Mouse (Mus musculus) spleen, embryonic (tissue): ENCODE measurements around the gene Rev1.

Source experiments
- CTCF ChIA-PET: fragments of 350-600 bp; sonication (Branson Sonifier 250); formaldehyde crosslinking; loops from one replicate; lab custom pipeline; 2022; lab: Charles Lee

The Rev1 gene

DNA sequence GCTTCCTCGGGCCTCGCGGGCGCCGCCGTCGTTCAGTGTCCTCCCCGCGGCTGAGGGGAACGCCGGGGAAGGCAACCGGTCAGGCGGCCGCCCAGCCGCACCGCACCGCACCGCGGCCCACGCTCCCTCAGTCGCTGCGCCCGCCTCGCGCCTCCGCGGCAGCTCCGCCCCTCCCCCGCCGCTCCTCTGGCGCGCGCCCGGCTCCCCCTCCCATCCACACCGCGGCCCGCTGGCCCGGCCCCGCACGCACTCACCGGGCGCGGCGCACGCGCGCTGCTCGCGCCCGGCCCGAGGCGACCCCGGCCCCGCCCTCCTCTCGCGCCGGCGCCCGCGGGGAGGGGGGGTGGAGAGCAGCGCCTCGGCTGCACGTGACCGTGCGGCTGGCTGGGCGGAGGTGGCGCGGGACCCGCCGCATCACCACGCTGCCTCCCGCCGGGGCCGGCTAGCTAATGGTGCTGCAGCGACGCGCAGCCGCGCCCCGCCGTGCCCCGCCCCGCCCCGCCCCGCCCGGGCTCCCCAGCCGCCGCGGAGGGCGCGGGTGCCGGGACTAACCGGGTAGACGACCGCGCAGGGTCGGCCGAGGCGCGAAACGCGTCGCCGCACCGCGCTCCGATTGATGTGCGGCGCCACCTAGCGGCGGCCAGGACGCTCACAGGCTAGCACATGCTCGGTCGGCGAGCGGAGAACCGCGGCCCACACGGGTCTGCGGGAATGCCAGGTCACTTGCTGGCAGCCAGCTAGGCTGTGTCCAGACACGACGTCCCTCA lies at the start of gene Rev1:
Gene Rev1 (minus strand): TSS at position 301 of the 767 bp plus-strand sequence.
- CTCF ChIA-PET = interaction anchor here (0.6 kb wide), 1 partner anchor 56 kb away, joined by 3 read pairs; no protein-coding TSS in a partner anchor

DNA sequence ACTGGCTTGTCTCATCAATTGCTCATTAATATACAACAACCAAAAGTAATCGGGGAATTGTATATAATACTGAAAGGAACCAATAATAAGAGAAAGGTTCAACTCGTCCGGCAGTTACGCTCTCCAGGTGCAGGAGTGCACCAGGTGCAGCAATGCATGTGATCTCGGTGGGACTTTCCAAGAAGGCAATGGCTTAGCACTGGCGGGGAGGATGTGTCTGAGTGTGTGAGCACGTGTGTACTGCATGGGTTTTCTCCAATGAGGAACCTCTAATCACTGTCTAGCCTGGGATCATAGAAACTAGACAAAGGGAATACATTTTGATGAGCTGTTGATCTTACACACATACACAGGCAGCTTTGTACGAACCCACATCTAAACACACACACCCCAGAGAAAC lies 49.3 kb upstream of the Rev1 start:
- CTCF ChIA-PET = no interaction called here

DNA sequence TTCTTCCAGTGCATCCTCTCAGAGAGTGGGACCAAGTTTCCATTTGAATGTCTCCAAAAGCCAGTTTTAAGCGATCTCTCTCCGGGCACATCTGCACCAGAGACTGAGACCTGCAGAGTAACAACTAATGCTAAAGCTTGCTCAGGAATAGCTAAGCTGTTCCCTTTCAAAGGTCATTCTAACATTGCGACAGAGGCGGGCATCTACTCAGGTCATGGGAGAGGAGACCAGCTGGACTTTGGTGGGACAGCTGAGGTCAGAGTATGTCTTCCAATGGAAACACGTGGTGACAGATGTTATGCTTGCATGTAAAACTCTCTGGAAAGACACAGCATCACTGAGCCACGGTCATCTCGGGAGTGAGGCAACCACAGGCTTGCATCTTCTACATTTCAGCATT lies 46.5 kb upstream of the Rev1 start:
- CTCF ChIA-PET = no interaction called here

DNA sequence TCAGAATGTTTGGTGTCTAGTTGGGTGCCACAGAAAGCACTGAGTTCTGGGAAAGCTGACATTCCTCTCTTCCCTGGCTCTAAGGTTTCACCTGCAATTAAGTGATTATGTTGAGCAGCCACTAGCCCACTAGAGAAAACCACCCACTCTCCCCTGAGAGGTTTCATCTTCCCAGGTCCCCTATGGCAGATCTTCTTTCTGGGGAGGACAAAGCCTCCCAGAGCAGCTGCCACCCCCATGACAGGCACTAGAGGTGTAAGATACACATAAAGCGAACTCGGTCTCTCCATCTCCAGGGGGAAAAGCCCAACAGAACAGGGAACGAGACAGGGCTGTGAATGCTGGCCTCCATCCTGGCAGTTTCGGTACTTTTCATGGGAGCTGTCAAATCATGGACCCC lies 42.3 kb upstream of the Rev1 start:
- CTCF ChIA-PET = interaction anchor here (0.7 kb wide), 1 partner anchor 21 kb away, joined by 3 read pairs; no protein-coding TSS in a partner anchor

DNA sequence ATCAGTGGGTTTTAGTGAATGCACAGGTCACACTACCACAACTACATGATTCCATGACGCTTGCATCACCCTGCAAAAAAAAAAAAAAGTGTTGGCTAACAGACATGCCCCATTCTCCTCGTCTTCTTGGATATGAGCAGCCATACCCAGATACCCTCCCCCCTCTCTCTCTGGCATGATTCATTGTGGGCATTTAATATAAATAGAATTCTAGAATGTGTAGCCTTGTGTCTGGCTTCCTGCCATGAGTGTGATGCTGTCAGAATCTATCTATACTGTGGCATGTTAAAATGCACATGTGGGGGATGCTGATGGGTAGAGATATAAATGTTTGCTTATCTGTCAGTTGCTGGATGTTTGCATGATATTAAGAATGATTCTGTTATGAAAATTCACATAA lies 36.1 kb upstream of the Rev1 start:
- CTCF ChIA-PET = no interaction called here

DNA sequence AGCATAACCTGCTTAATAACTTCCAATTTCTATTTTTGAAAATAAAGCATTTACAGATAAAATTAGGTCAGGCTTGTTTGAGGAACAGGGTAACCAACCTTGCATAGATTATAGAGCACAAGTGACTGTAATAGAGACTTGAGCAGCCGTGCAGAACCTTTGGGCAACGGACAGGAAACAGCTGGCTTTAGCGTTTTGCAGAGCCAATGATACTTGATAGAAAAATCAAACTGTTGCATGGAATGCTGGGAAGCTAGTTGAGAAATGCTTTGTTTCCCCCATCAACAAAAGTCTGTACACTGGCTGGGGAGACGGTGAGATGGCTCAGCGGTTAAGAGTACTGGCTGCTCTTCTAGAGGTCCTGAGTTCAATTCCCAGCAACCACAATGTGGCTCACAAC lies 20.5 kb upstream of the Rev1 start:
- CTCF ChIA-PET = no interaction called here

DNA sequence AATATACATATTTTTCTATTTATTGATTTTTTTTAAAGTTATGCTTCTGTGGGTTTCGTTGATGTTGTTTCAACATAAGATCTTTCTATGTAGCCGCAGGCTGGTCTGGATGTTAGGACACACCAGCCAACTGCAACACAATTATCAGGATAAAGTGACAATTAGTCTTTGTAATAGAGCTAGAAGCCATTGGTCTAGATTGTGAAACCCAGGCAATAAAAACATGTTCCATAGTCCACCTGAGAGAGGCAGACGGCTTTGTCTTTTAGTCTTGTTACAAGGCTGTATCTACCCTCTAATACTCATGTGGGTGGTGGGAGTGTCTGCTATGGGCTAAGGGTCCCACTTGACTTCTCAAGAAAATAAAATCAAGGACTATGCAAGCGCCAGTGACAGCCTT lies 16.4 kb upstream of the Rev1 start:
- CTCF ChIA-PET = no interaction called here

DNA sequence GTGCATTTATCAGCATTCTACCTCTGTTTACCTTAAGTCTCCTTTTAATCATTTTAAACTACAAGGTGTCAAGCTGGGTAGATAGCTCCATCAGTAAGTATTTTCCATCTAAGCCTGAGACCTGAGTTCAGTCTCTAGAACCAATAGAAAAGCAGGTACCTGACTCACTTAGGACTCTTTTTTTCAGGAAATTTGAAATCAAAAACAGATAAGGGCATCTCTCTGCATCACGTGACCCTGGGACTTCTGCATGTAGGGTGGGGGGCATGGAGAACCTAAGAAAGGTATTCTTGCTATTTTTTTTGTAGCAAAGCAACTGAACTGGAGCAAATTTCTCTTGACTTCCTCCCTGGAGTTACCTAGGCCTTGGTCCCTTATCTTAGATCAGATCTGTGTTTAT lies 11.8 kb upstream of the Rev1 start:
- CTCF ChIA-PET = no interaction called here

DNA sequence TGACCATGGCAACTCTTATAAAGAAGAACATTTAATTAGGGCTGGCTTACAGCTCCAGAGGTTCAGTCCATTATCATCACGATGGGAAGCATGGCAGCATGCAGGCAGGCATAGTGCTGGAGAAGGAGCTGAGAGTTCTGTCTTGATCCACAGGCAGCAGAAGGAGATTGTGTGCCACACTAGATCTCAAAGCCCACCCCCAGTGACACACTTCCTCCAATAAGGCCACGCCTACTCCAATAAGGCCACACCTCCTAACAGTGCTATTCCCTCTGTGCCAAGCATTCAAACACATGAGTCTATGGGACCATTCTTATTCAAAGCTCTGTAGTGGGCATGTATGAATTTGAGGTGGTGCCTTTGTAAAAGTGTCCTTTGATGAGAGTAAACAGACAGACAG lies 11.3 kb upstream of the Rev1 start:
- CTCF ChIA-PET = no interaction called here

DNA sequence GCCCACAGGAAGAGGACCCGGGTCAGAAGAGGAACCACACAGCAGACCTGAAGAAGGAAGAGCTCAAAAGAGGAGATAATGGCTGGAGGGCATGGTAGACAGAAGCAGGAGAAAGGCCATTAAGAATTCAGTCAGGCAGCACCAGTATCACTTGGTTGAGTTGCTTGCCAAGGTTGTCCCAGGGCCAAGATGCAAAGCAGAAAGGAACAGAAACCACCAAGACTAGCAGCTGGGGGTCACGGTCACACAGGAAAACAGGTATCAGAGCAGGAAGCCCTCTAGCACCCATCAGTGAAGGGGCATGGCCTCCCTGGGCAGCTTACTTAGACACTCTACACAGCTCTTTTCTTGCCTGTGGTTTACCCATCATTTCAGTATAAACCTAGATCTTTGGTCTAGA lies 9.8 kb upstream of the Rev1 start:
- CTCF ChIA-PET = no interaction called here

DNA sequence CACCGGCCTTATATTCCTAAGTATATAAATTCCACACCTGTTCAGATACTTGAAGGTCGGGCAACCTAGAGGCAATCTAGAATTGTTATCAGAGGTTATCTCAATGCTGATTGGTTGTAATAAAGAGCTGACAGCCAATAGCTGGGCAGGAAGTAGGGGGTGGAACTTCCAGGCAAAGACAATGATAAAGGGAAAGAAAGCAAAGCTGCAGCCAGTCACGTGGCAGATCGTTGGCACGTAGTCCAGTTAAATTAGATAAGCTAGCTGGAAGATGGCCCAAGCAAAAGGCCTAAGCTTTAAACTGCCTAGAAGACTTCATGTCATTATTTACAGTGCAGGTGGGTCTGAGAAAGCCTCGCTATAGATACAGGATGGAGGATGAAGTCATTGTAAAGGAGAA lies 3.3 kb upstream of the Rev1 start:
- CTCF ChIA-PET = interaction anchor here (0.6 kb wide), 1 partner anchor 230 kb away, joined by 3 read pairs; no protein-coding TSS in a partner anchor

DNA sequence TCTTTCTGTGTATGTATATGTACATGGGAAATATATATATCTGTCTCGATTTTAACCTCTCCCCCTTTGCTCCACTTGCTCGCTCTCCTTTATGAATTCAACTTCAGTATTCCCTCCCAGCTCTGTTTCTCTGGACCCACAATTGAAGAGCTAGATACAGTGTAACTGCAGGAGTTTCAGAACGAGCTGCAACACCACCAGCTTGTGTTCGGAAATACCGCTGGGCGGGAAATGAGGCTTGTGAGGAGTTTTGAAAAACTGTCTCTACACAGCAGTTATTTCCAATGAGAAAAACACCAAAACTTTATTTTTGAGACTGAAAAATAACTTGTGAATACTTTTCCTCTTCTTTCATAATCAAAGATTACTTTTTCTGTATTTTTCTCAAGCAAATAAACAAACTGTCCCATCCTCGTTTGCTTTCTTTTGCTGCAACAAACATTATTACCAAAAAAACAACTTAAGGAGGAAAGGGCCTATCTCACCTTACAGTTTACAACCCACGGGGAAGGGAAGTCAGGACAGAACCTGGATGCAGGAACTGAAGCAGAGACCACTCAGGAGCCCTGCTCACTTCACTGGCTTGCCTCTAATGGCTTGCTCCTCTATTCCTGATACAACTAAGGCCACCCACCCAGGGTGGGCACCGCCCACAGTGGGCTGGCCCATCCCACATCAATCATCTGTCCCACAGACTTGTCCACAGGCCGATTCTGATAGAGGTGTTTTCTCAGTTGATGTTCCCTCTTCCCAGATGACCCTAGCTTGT lies 1.3 kb upstream of the Rev1 start:
- CTCF ChIA-PET = interaction anchor here (0.6 kb wide), 1 partner anchor 54 kb away, joined by 3 read pairs; no protein-coding TSS in a partner anchor

DNA sequence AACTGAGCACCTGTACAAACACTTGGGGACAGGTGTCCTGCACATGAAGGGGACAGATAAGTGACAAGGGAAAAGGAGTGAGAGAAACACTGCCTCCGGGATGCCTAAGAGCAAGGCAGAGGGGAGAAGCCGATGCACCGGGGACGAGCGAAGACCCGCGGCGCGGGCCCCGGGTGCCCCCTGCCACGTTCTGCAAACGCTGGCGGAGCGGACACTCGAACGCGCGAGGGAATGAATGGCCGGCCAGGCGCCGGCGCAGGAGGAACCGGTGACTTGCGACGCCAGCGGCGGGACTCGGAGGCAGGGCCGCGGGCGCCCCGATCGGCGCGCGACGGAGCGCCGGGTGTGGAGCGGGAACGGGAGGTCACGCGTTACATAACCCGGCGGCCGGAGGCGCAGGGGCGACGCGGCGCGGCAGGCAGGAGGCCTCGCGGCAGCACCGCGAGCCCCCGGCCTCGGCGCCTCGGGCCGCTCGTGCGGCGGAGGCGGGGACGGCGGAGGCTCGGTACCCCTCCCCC lies 623 bp downstream of the Rev1 start:
- CTCF ChIA-PET = no interaction called here

DNA sequence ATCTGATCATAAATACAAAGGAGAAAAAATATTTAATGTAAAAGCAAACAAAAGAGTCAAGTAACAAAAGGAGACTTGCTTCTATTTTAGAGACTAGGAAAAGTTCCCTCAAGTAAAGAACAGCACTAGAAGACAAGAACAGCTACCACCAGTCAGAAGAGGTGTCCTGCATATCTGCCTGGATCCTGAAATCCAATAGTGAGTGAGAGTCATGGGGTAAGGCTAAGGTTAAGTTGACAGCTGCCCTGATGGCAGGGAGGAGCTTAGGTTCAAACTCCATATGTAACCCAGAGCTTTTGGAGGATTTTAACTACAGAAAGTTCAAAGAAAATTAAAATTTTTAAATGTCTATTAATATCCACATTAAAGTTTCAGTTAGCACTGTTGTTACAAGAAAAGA lies 2.6 kb downstream of the Rev1 start:
- CTCF ChIA-PET = no interaction called here

DNA sequence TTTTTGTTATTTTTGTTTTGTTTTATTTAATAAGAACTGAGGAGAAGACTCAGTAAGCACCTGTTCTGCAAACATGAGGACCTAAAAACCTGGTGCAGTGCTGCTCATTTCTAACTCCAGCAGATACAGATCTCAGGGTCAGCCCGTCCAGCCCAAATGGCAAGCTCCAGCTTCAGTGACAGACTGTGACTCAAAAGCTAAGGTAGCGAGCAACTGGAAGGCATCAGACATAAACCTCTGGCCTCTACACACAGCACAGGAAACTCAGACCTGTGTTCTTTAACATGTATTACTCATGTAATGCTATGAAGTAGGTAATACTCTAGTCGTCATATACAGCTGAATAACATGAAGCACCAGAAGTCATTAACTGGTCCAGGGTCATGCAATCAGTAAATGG lies 3.2 kb downstream of the Rev1 start:
- CTCF ChIA-PET = no interaction called here

DNA sequence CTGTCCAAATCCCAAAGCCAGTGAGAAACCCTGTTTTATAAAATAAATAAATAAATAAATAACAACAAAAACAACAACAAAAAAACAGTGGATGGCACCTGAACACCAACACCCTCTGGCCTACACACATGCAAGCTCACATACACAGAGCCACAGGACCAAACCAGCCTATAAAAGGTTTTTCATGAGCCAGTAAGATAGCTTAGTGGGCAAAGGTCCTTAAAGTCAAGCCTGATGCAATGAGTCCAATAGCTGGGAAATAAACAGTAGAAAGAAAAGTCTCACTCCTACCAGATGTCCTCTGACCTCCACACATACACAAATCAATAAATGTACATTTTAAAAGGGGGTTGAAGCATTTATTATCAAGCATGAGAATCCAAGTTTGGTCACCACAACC lies 5.3 kb downstream of the Rev1 start:
- CTCF ChIA-PET = no interaction called here

DNA sequence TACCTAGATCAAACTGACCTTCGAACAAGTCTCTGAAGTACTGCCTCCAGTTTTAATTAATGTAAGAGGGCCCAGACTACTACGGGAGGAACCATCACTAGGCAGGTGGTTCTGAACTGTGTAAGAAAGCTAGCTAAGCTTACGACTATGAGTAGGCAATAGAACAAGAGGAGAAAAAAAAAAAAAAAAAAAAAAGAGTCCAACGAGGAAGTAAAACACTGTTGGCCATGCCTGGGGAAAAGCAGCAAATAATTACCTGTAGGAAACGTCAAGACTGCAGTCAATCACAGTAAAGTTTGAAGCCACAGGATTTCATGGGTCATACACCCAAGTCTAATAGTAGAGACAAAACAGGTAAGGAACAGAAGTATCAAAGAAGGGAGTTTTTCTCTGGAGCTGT lies 8.7 kb downstream of the Rev1 start:
- CTCF ChIA-PET = interaction anchor here (0.6 to 0.7 kb wide), 3 partner anchors 138 to 1477 kb away, joined by 3 to 16 read pairs (median 9); no protein-coding TSS in a partner anchor

DNA sequence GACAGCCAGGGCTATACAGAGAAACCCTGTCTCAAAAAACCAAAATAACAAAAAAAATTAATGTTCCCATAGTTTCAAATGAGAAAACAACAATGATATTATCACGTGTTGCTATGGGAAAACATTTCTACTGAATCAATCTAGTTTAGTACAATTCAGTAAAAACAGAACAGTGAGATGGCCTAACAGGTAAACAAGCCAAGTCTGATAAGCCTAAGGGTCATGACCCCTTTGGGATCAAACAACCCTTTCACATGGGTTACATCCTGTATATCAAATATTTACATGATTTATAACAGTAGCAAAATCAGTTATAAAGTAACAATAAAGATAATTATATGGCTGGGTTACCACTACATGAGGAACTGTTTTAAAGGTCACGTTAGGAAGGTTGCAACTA lies 11.0 kb downstream of the Rev1 start:
- CTCF ChIA-PET = no interaction called here

DNA sequence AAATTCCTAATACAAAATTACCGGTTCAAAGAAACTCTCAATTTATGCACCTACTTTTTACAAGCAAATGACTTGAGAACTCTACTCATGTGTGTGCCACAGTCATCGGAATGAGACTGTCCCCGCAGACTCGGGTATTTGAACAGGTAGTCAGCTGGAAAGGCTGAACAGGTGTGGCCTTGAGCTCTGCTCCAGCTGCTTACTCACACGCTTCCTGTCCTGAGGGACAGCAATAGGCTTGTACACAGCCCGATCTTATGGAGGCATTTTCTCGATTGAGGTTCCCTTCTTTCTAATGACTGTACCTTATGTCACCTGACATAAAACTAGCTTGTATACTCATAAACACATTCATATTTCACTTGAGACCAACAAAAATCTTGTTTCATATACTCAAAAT lies 19.8 kb downstream of the Rev1 start:
- CTCF ChIA-PET = no interaction called here

DNA sequence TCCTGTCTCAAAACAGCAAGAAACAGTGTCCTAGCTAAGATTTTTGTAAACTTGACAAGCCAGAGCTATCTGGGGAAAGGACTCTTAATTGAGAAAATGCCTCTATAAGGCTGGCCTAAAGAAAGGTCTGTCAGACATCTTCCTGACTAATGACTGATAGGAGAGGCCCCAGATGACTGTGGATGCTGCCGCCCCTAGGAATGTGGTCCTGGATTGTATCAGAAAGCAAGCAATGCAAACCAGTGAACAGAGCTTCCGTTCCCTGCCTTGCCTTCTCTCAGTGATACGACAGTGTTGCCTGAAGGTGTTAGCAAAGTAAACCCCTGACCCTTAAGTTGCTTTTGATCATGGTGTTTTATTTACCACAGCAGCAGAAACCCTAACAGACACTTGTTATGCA lies 25.8 kb downstream of the Rev1 start:
- CTCF ChIA-PET = no interaction called here

DNA sequence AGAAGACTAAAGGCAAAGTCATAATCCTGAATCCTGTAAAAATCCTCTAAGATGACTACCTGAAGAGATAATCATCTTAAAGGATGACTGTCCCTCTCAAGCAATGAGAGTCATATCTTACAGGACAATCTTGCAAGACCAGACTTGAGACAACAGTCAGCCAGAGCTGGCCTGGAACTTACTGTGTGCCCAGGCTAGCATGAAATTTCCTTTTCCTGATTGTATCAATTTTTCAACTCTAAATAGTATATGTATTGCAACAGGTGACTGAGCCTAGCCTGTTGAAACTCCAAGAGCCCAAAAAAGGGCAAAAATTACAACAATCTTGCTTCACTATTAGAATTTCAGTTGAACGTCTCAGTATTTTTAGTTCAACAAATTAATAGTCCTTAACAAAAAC lies 26.4 kb downstream of the Rev1 start:
- CTCF ChIA-PET = no interaction called here

DNA sequence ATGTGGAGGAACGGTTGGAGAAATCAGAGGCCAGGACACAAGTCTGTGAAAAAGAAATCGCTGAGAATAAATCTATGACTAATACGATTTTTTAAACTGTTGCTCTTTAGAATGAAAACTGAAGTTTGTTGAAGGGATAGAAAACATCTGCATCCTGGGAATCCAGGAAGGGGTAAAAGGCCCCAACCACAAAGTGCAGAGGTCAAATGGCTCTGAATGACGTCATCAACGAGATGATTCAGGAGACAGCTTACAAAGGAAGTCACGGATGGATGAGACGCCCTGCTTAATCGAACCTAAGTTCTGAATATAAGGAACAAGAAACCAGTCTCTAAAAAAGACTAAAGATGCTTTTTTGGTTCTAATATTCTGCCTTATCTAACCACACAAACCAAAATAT lies 48.3 kb downstream of the Rev1 start:
- CTCF ChIA-PET = no interaction called here

DNA sequence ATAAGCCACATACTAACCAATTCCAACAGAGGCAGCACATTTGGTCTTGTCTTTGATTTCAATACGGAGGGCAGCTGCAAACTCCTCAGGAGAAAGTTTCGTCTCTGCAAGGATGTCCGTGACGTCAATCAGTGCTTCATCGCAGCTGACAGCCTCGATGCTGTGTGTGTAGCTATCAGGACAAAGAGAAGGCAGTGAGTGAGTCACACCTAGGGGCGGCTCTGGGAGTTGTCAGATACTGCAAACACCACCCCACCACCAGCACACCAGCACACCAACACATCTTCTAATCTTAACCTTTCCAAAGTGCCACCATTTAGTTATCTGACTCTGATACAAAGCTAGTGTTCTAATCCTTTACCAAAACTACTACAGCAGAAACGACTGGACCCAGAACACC lies 58.3 kb downstream of the Rev1 start:
- CTCF ChIA-PET = interaction anchor here (0.6 kb wide), 1 partner anchor 52 kb away, joined by 4 read pairs; no protein-coding TSS in a partner anchor
